Mouse (Mus musculus) urinary bladder, postnatal 4 days (tissue): ENCODE measurements at regions not wholly inside any gene's neighbourhood (a gene's known extent, or its start where the extent isn't known, plus 50 kb on each side); places are given as distances from the start of the nearest gene placed in this dataset.
A peak's percentile ranks its signal among the peaks of the same experiment; 100 is the strongest.
"Not testable (repeated sequence)": the region's sequence is repeated elsewhere in the genome, so short reads cannot be mapped to it uniquely, and the experiment has no call there.

ENCODE experiments used
- DNase-seq, 2 experiments: peaks; one replicate each; pipeline ENCODE4 v3.0.0; 2021 to 2022; ENCODE audit warnings: low spot score in 2 of 2

DNA sequence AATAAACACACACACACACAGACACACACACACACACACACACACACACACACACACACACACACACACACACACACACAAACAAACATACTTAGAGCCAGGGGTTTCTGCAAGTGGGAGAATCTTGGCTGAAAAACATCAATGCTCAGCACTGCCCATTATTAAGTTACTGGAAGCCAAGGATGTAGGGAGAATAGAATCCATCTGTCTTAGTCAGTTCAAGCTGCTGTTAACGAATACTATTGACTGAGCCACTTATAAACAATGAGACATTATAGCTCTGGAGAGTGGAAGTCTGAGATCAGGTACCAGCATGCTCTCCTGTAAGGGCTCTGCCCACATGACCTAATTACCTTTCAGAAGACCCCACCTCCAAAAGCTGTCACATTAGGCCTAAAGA lies 87.4 kb downstream of the Fam174b start:
- no peak for DNase-seq

DNA sequence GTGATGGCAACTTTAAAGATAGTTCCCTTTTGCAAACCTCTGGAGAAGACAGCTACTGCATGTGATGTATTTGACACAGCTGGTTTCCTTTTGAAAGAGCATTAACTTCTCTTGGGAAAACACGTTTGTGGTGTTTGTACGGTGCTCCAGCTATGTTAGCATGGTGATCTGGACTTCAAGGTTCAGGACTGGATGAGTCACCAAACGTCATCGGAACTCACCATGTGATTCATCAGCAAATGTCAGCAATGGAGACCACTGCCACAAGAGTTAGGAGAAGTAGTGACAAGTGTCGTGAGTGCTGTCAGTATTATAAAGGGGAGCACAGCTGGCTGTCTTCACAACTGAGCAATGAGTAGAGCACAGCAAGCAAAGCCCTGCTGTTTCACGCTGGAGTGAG lies 90.5 kb downstream of the Fam174b start:
- no peak for DNase-seq

DNA sequence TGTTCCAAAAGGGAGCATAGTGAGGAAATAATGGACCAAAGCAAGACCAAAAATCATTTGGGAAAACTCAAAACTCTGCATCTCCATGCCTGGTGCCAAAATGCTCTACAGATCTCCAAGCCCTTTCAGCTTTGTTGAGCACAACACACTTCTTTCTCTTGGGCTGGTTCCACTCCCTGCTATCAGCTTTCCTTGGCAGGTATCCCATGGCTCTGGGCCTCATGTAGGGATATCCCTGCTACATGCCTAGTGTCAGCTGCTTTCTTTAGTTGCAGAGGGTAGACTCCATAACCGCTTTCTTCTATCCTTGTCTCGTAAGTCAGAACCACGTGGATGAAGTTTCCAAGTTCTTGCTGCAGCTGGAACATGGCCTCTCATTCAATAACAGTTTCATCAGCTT lies 100.3 kb downstream of the Fam174b start:
- DNase-seq = peak in 1 of 2 experiments; percentile 32

DNA sequence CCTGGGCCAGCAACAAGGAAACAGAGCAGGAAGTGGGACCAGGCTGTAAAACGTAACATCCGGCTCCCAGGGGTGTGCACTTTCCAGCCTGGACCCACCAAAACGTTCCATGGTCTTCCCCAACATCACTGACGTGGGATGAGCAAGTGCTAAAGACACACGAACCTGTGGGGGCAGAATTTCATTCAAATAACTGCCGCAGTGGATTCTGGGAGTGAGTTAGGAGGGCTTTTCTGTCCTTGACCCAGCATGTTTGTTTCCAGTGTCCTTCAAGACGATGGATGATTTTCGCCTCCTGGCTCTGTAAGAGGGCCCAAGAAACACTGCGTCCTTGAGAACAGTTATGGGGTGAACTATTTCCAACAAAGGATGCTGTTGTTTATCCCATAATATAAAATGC lies 112.1 kb downstream of the Fam174b start:
- no peak for DNase-seq

DNA sequence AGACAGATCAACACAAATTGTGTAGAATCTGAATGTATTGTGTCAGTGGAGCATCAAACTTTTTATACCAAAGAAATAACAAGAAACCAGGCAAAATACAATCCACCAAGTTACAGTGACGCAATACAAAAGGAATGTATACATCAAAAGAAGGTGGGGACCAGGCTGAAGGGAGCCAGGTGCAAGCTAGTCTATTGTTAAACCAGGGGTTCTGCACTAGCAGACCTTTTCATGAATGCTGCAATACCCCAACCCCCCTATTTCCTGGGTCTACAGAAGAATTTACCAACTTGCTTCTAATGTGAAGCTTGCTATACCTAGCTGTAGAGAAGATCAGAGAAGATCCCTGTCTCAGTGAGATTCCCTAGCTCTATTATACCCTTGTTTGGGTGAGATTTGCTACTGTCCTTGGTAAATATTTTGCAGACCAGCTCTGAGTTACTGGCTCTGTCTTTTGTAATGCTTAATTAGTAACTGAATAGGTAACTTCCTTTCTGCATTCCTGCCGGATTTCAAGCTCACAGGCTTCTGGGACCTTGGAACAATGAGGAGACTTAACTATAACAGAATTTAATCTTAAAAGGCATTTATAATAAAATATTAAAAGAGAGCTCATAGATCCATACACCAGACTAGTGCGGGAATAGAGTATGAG lies 113.3 kb downstream of the Fam174b start:
- not testable (repeated sequence) for DNase-seq

DNA sequence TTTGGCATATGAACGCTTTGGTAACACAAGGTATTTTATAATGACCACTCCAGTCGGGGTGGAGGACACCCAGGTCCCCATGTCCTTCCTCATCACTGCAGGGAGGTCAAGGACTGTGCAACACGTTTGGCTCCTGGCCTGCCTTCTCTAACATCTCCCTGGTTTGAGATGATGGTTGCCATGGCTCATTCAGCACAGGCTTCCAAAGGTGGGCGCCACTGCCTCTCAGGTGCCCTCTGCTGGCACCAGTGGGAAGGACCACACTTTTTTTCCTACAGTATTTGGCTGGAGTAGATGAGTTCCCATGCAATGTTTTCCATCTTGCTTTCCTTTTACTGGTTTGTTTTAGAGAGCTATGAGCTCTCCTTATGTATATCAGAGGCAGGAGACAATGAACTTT lies 115.4 kb downstream of the Fam174b start:
- DNase-seq = no peak

DNA sequence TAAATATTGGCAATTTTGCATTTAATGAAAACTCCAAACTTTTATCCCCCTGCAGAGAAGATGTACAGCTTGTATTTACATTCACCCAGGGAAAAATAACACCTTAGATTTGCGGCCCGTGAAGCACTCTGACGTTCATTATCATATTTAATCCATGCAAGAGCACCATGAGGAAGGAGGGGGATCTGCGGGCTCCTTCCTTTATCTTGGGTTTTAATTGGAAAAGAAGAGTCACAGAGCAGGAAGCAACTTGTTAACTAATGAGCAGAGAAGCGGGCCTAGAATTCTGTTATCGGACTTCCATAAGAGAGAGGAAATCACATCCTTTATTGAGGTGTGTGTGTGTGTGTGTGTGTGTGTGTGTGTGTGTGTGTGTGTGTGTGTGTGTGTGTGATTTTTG lies 116.8 kb downstream of the Fam174b start:
- no peak for DNase-seq

DNA sequence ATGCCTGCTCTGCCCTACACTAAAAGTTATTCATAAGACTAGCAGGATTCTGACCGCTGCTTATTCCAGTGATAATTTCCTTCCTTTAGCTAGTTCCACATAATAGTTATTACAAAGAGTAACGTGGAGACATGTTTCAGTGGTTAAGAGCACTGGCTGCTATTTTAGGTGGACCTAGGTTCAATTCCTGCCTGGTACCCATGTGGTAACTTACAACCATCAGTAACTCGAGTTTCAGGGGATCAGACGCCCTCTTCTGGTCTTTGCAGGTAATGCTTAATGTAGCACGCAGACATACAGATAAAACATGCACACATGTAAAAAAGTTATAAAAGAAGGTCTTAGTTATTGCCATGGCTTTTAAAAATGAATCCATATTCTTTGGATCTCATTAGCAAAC lies 125.0 kb downstream of the Fam174b start:
- DNase-seq = peak in 1 of 2 experiments; percentile 30

DNA sequence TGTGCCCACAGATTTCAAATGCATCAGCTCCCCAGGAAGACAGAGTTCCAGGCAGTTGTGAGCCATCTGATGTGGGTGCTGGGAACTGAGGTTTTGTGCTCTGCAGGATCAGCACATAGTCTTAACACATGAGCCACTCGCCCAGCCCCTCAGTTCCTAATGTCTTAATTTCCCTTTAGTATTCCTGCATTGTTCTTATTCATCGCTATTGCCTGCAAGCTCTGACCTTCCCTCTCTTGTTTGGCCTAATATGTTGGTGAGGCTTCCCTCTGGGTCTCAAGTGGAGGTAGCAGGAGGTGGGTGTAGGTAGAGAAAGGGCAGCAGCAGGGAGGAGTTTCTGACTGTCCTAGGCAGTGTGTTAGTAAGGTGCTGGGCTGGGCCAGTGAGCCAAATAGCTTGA lies 132.1 kb downstream of the Fam174b start:
- DNase-seq = no peak

DNA sequence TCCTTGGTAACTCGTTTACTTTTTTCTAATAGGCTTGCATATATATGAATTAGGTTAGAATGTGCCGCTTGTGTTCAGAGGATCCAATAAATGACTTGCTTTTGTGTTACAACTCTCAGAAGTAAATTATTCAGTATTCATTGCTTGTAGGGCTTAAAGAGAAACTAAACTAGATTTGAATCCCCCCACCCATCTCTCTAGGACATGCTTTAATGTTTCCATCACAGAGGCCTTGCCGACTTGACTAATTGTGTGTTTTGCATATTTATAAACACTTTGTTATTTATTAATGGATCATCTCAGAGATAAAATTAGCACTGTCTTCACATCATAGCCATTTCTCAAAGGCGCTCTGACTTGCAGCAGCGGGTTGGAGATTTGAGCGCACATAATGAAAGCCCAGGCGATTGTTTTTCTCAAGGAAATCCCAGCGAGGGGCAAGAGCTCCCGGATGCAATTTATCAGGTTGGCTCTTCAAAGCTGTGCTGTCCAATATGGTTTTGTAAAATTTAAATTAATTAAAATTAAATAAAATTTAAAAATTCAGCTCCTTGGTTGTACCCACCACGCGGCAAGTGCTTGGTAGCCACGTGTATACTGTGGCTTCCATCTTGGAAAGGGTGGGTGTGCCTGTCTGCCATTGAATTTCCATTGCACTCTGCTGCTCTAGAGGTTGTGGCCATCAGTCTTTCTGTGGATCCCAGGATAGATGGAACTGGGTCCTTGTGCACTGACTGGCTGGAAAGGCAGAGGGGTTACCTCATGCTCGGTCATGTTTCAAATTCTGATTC lies 132.0 kb downstream of the St8sia2 start:
- DNase-seq = no peak

DNA sequence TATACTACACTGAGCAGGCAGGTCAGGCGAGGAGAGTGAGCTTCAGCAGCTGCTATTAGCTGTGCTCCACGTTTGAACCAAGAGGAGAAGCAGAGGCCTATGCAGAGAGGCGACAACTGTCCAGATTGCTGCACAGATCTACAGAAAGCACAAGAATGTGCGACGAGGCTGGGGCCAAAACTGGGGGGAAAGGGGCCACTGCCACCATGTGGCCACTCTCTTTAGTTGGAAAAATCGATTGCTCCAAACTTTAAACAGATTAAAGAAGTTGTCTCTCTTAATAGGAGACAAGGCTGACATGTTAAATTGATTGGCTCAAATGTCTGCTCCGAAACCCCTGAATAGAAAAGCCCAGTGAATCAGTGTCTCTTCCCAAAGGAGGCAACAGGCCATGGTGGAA lies 127.3 kb downstream of the St8sia2 start:
- no peak for DNase-seq
